Mouse (Mus musculus): ENCODE results near the gene Tada2a.

DNA sequence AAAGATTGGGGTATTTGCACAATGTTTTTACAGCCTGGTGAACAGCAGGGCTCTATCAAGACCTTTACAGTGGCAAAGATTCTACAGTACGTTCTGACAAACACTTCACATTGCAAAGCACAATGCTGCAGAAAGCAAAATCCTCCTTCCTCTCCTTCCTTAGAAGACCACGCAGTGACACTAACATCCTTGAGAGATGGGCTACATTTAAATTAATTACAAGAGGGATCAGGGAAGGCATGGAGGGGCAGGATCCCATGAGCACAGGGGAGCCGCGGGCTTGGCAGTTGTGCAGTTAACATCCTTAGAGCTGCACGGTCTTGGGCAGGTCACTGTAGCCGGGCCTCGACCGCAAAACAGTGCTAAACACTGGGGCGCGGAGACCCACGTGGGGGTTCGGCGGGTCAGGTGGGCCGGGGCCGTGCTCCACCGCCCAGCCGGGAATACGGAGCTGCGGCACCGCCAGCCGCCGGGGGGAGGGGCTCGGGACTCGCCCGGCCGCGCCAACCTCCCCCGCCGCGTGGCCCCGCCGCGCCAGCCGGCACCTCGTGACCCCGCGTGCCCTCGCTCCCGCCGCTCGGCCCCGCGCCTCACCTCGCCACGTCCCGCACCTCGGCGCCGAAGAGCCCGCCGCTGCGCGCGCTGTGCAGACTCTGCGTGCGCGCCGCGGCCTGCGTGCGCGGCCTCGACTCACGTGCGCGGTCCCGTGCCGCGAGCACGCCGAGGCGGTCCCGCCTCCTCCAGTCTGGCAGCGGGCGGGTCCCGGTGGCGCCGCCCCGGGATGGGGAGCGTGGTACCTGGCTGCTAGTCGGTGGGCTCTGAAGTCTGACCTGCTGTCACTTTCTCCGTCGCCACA, at the start of gene Tada2a, which contains the start of gene Acaca:
- TF ChIP-seq CTCF (IDR thresholded peaks at IDR 0.05; ENCODE audit: borderline replicate concordance, insufficient read depth, low read length) (no peak), POLR2A (IDR thresholded peaks at IDR 0.05; ENCODE audit: low read depth, low read length) (peak; percentile 75)

Data from embryonic fibroblast, embryonic 13.5 days (primary cell).